Mouse (Mus musculus) thymus, adult 2 months (tissue): ENCODE results near the gene Igf1r.

Source experiments
- CTCF ChIP-seq: fragments of 200-500 bp; IDR thresholded peaks from 2 replicates; pipeline ENCODE4 v1.5.1; 2012; ENCODE audit warnings: mild to moderate bottlenecking, control low read depth, low read length, moderate library complexity, borderline replicate concordance; ENCODE audit not compliant: control insufficient read depth, poor library complexity, insufficient read depth; ENCODE audit errors: extremely low read depth
- POLR2A ChIP-seq: fragments of 200-500 bp; IDR thresholded peaks from 2 replicates; pipeline ENCODE4 v1.6.1; 2012; ENCODE audit warnings: mild to moderate bottlenecking, low read length, control low read depth, moderate library complexity; ENCODE audit not compliant: control insufficient read depth, poor library complexity, insufficient read depth; ENCODE audit errors: extremely low read depth

- TF ChIP-seq POLR2A, result no peak
- no peak for TF ChIP-seq CTCF
These were observed 164.9 kb downstream of the Igf1r start for GRCm38 (mm10) chr7:68117567-68117966.
